Mouse (Mus musculus): ENCODE measurements around the gene Ifitm6.
"Not testable (repeated sequence)": the region's sequence is repeated elsewhere in the genome, so short reads cannot be mapped to it uniquely, and the experiment has no call there.

Gene Ifitm6

GRCm38 (mm10) chr7:140968710-140969109 is 49.0 kb downstream of the Ifitm6 start:
- not testable (repeated sequence) for DNase-seq

- DNase-seq: no peak
These were observed 49.7 kb downstream of the Ifitm6 start for GRCm38 (mm10) chr7:140967862-140968591.

GRCm38 (mm10) chr7:140966921-140967320 is 50.8 kb downstream of the Ifitm6 start, which contains the start of gene Ifitm1:
Gene Ifitm1, plus strand, starts transcription at chr7:140967221.
- no peak for DNase-seq

Data from cerebellum, postnatal 25 days (tissue).